Mouse (Mus musculus) hindbrain, embryonic 14.5 days (tissue): ENCODE measurements at regions not wholly inside any gene's neighbourhood (a gene's known extent, or its start where the extent isn't known, plus 50 kb on each side); places are given as distances from the start of the nearest gene placed in this dataset.

Source experiments
- ATAC-seq: fragments of 200-750 bp; cut with Nextera tagmentation; 2 replicates; pipeline ENCODE4 v1.8.0; 2017; ENCODE audit warnings: moderate number of reproducible peaks, mild to moderate bottlenecking, moderate TSS enrichment, moderate library complexity; ENCODE audit not compliant: low FRiP score
- DNase-seq: peaks from one replicate; pipeline ENCODE4 v3.0.0-alpha.2; 2015; ENCODE audit warnings: low spot score
- H3K27ac ChIP-seq: fragments of 300-500 bp; sonication (generic); 2 replicates; pipeline ENCODE4 v1.5.1; 2014; ENCODE audit warnings: mild to moderate bottlenecking, moderate library complexity
- H3K27me3 ChIP-seq: fragments of 300-500 bp; sonication (generic); 2 replicates; pipeline ENCODE4 v1.6.1; 2014; ENCODE audit warnings: mild to moderate bottlenecking, low read length, mixed read lengths; ENCODE audit not compliant: control insufficient read depth, insufficient read depth
- H3K36me3 ChIP-seq: fragments of 300-500 bp; sonication (generic); replicated peaks from 2 replicates; pipeline ENCODE4 v1.6.1; 2014; ENCODE audit not compliant: control insufficient read depth, insufficient read depth
- H3K4me1 ChIP-seq: fragments of 300-500 bp; sonication (generic); replicated peaks from 2 replicates; pipeline ENCODE4 v1.6.1; 2014; ENCODE audit warnings: antibody characterized with exemption, low read length, mixed read lengths; ENCODE audit not compliant: control insufficient read depth, insufficient read depth
- H3K4me2 ChIP-seq: fragments of 300-500 bp; sonication (generic); replicated peaks from 2 replicates; pipeline ENCODE4 v1.6.1; 2014; ENCODE audit warnings: mild to moderate bottlenecking, moderate library complexity
- H3K4me3 ChIP-seq: fragments of 300-500 bp; sonication (generic); replicated peaks from 2 replicates; pipeline ENCODE4 v1.5.1; 2014; ENCODE audit warnings: mild to moderate bottlenecking, low read length
- H3K9ac ChIP-seq: fragments of 300-500 bp; sonication (generic); 2 replicates; pipeline ENCODE4 v1.6.1; 2014
- H3K9me3 ChIP-seq: fragments of 300-500 bp; sonication (generic); 2 replicates; pipeline ENCODE4 v1.6.1; 2016; ENCODE audit warnings: low read length; ENCODE audit not compliant: control insufficient read depth
- WGBS: fragments of 180-500 bp; shearing (Covaris S2); extraction: QIAGEN DNeasy Blood & Tissue Kit; methylation state at CpG from one replicate; pipeline ENCODE4 v1.1.7; 2014; 5-methylcytosine and 5-hydroxymethylcytosine counted together

DNA sequence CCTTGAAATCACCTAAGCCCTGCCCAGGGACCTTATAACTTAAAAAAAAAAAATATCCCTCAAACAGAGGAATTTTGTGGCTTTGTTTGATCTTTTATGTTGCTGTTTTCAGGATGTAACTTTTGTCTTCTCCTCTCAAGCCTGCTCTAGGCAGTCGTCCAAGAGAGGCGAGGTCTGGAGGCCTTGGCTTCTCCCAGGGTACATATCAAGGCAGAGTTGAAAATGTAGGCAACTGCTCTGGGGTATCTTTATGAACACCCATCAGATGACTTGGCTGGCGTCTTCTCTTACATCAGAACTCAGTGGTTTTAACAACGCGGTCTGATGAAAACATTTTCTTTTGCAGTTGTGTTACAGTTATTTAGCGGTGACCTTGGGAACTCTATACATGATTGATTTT is 250.4 kb downstream of the Kcnrg start:
- Histone ChIP-seq H3K4me1 (no peaks in the 10 kb centered on the region), H3K4me2 (no peak overlapping the region), H3K9ac (no peak overlapping the region), H3K27ac (no peak overlapping the region), H3K4me3 (no peak overlapping the region), H3K27me3 (no peaks in the 10 kb centered on the region), H3K36me3 (no peaks in the 10 kb centered on the region), H3K9me3 (no peaks in the 10 kb centered on the region)
- WGBS, result 89% methylated on average over 6 of the region's 6 CpGs
- DNase-seq (no peak), ATAC-seq (no peak)

DNA sequence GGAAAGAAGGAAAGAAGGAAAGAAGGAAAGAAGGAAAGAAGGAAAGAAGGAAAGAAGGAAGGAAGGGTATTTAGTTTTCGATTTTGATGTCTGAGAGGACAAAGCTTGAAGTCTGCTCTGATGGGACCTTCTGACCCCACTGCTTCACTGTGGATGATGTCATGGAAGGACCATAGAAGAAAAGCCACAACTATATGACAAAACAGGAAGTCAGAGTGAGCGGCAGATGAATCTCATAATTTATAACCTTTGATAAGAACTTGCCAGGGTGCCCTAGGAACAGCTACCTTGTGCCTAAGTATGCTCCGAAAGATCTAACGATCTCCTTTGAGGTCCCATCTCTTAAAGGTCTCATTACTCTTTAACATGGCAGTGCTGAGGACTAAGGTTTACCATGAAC is 253.4 kb downstream of the Kcnrg start:
- H3K9me3 ChIP-seq, result no peaks in the 10 kb centered on the region
- DNase-seq (no peak), ATAC-seq (no peak)
- H3K4me2 ChIP-seq, result no peak overlapping the region
- 94% methylated on average over 4 of the region's 4 CpGs for WGBS
- H3K9ac ChIP-seq, result no peak overlapping the region
- H3K4me3 ChIP-seq, result no peak overlapping the region
- H3K36me3 ChIP-seq, result no peaks in the 10 kb centered on the region
- no peaks in the 10 kb centered on the region for H3K27me3 ChIP-seq
- H3K27ac ChIP-seq, result no peak overlapping the region
- no peaks in the 10 kb centered on the region for H3K4me1 ChIP-seq

DNA sequence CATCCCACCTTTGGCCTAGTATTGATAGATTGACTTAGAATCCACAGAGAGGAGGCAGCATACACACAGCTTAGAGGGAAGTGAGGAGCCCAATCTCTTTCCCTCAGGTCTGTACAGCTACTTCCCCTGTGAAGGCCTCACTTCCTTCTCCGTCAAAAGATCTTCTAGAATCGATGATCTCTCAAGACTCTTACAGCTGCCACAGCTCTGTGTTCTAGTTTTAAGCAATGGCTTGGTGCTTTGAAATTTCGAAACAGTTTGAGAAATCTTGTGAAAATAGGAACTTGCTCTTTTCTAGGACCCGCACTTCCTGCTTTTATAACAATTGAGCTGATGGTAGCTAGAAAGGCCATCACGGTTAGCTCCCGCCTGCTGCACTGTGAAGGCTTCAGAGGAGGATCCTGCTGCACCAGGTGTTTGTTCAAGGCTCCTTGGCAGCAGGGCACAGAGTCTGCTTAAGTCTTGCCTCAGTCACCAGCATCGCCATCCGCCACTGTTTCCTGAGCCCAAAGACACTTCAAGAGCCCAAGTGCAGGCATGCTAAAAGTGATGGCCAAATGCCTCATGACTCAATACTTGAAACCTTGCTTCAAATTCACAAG is 254.2 kb downstream of the Kcnrg start:
- ATAC-seq (no peak), DNase-seq (no peak)
- H3K4me3 ChIP-seq, result no peak overlapping the region
- H3K9me3 ChIP-seq, result no peaks in the 10 kb centered on the region
- 92% methylated on average over 8 of the region's 8 CpGs for WGBS
- no peak overlapping the region for H3K9ac ChIP-seq
- no peak overlapping the region for H3K27ac ChIP-seq
- no peaks in the 10 kb centered on the region for H3K4me1 ChIP-seq
- H3K27me3 ChIP-seq, result no peaks in the 10 kb centered on the region
- no peak overlapping the region for H3K4me2 ChIP-seq
- H3K36me3 ChIP-seq, result no peaks in the 10 kb centered on the region

DNA sequence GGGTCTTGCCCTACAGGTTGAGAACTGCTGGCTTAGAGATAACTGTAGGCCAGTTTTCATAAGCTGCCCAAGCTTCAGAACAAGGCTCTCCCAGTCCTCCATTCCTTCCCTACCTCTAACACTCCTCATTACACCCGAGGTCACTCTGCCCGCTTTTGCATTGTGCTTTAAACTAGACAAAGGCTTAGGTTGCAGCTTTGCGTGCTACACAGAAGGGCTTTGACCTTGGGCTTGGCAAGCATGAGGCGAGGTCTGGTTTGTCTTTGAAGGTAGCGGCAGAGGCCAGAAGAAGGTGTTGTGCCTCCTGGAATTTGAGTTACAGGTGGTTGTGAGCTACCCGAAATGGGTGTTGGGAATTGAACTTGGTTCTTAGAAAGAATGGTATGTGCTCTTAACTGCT is 255.7 kb downstream of the Kcnrg start:
- H3K27me3 ChIP-seq, result no peaks in the 10 kb centered on the region
- no peak overlapping the region for H3K9ac ChIP-seq
- DNase-seq, result no peak
- H3K9me3 ChIP-seq, result no peaks in the 10 kb centered on the region
- no peak for ATAC-seq
- H3K4me2 ChIP-seq, result no peak overlapping the region
- H3K27ac ChIP-seq, result no peak overlapping the region
- no peaks in the 10 kb centered on the region for H3K36me3 ChIP-seq
- H3K4me3 ChIP-seq, result no peak overlapping the region
- WGBS, result 93% methylated on average over 6 of the region's 6 CpGs
- H3K4me1 ChIP-seq, result no peaks in the 10 kb centered on the region

DNA sequence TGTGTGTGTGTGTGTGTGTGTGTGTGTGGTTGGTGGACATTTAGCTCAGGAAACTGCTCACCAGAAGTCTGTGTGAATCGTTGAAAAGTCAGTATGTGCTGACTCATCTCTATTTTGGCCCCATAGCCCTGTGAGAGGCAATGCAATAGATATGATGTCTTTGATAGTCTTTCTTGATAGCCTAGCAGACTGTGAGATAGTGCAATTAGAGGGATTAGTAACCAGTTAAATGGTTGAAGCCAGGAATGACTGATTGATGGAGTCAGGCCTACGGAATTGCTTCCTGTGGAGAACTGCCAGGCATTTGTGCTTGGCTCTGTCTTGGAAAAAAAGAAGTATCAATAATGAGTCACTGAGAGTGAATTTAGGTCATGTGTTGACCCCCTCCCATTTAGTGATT is 256.2 kb downstream of the Kcnrg start:
- Histone ChIP-seq H3K9me3 (no peaks in the 10 kb centered on the region), H3K4me2 (no peak overlapping the region), H3K9ac (no peak overlapping the region), H3K27ac (no peak overlapping the region), H3K4me3 (no peak overlapping the region), H3K4me1 (no peaks in the 10 kb centered on the region), H3K36me3 (no peaks in the 10 kb centered on the region), H3K27me3 (no peaks in the 10 kb centered on the region)
- DNase-seq (no peak), ATAC-seq (no peak)
- 77% methylated on average over 2 of the region's 2 CpGs for WGBS

DNA sequence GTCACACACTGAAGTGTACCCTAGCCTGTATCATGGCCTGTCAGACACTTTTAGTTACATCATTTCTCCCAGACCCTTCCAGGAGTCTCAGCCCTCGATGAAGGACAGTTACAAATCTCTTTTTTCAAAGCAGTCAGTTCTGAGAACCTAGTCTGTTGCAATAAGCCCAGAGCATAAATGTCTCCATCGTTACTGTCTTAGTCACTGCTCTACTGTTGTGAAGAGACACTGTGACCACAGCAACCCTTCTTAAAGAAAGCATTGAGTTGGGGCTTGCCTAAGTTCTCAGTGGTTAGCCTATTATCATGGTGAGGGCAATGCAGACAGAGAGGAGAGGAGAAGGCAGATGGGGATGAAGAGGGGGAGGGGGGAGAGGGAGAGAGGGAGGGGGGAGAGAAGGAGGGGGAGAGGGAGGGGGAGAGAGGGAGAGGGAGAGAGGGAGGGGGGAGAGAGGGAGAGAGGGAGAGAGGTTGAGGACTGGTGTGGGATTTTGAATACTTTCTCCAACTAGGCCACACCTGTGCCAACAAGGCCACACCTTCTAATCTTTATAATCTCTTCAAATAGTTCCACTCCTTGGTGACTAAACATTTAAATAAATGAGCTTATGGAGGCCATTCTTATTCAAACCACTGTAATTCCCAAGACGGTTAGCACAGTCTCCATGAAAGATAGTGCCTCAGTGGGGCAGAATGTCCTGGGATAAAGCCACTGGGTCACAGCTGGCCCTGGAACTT is 259.4 kb downstream of the Kcnrg start:
- Histone ChIP-seq H3K27me3 (no peaks in the 10 kb centered on the region), H3K9ac (no peak overlapping the region), H3K9me3 (no peaks in the 10 kb centered on the region), H3K36me3 (no peaks in the 10 kb centered on the region), H3K27ac (no peak overlapping the region), H3K4me3 (no peak overlapping the region), H3K4me1 (no peaks in the 10 kb centered on the region), H3K4me2 (no peak overlapping the region)
- DNase-seq (no peak), ATAC-seq (no peak)
- WGBS, result 58% methylated on average over 3 of the region's 3 CpGs

DNA sequence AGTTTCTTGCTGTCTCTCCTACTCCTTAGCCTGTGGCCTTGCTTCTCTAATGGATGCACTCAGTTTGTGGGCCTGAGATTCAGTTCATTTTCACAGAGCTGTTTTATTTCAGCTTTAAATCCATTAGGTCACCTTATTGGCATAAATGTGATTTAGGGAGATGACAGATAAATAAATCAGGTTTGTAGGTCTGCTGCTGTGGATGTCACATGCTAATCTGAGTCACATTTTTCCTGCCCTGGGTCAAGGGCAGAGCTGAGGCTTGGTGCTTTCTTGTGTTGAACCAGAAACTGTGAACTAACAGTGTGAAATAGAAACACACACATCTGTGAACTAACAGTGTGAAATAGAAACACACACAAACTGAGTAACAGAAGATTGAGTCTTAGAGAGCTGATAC is 266.9 kb downstream of the Kcnrg start:
- H3K9me3 ChIP-seq, result no peaks in the 10 kb centered on the region
- no peaks in the 10 kb centered on the region for H3K27me3 ChIP-seq
- H3K4me2 ChIP-seq, result no peak overlapping the region
- H3K4me1 ChIP-seq, result no peaks in the 10 kb centered on the region
- no peak overlapping the region for H3K4me3 ChIP-seq
- H3K9ac ChIP-seq, result no peak overlapping the region
- H3K27ac ChIP-seq, result no peak overlapping the region
- no peaks in the 10 kb centered on the region for H3K36me3 ChIP-seq
- DNase-seq (no peak), ATAC-seq (no peak)

DNA sequence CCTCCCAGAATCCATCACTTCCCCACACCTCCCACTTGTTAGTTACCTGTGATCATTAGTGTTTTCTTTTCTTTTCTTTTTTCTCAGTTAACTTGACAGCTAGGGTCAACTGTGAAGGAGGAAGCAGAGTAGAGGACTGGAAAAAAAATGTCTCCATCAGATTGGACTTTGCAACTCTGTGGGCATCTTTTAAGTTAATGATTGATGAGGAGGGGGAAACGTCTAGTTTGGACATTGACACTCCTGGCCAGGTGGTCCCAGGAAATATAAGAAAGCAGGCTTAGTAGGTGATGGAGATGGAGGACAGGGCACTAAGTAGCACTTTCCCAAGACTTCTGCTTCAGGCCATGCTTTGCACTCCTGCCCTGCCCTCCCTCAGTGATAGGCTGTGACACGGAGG is 272.2 kb downstream of the Kcnrg start:
- no peaks in the 10 kb centered on the region for H3K9me3 ChIP-seq
- H3K27ac ChIP-seq, result no peak overlapping the region
- WGBS, result 82% methylated on average over 2 of the region's 2 CpGs
- no peak overlapping the region for H3K9ac ChIP-seq
- no peak overlapping the region for H3K4me3 ChIP-seq
- no peak for ATAC-seq
- DNase-seq, result no peak
- no peaks in the 10 kb centered on the region for H3K36me3 ChIP-seq
- no peaks in the 10 kb centered on the region for H3K27me3 ChIP-seq
- H3K4me2 ChIP-seq, result no peak overlapping the region
- H3K4me1 ChIP-seq, result no peaks in the 10 kb centered on the region

DNA sequence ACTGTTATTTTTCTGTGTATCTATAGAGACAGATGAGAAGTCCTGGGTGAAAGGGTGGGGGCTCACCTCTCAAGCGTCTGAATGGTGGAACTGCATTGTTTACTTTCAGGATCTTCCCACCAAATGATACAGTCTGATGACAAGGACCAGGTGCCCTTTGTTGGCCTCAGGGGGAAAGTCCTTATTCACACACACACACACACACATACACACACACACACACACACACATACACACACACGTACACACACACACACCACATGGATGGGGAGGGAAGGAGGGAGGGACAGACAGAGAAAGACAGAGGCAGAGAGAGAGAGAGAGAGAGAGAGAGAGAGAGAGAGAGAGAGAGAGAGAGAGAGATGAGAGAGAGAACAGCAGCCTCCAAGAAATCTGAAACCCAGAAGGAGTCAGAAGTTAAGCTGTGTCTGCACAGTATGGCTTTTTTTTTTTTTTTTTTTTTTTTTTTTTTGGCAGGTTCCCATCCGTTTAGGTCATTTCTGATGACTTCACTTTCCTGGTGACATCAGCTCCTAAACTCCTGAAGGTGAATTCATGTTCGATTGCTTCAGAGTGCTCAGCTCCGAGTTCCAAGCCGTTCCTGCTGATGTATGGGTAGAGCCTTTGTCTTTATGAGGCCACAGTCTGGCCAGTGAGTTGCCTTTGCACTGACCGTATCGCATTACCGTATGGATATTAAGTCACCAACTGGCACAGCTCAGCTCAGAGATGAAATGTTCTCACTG is 273.4 kb downstream of the Kcnrg start:
- no peak for ATAC-seq
- H3K27ac ChIP-seq, result no peak overlapping the region

More for the DNA sequence above, 273.4 kb downstream of the Kcnrg start:
- Histone ChIP-seq H3K9me3 (no peaks in the 10 kb centered on the region), H3K27me3 (no peaks in the 10 kb centered on the region), H3K9ac (no peak overlapping the region), H3K4me1 (no peaks in the 10 kb centered on the region), H3K36me3 (no peaks in the 10 kb centered on the region), H3K4me2 (no peak overlapping the region), H3K4me3 (no peak overlapping the region)
- 69% methylated on average over 9 of the region's 9 CpGs for WGBS
- no peak for DNase-seq
